Mouse (Mus musculus) stomach, embryonic 15.5 days (tissue): ENCODE data around the gene Rbms1. TPM values are rescaled to one million over a fixed set of nuclear protein-coding genes. Genes with fewer than 3 reads are reported as not detected.

Experiments used
- ATAC-seq: fragments of 200-750 bp; cut with Nextera tagmentation; 2 replicates; pipeline ENCODE4 v1.8.0; 2017; ENCODE audit warnings: low read depth, moderate number of reproducible peaks, moderate TSS enrichment; ENCODE audit not compliant: insufficient read depth, low FRiP score
- H3K27ac ChIP-seq: fragments of 300-500 bp; sonication (generic); 2 replicates; pipeline ENCODE4 v1.5.1; 2015; ENCODE audit warnings: mild to moderate bottlenecking, inconsistent platforms
- H3K27me3 ChIP-seq: fragments of 300-500 bp; sonication (generic); replicated peaks from 2 replicates; pipeline ENCODE4 v1.6.1; 2015; ENCODE audit warnings: inconsistent platforms
- H3K36me3 ChIP-seq: fragments of 300-500 bp; sonication (generic); 2 replicates; pipeline ENCODE4 v1.6.1; 2015; ENCODE audit warnings: inconsistent platforms
- H3K4me1 ChIP-seq: fragments of 300-500 bp; sonication (generic); 2 replicates; pipeline ENCODE4 v1.6.1; 2015; ENCODE audit warnings: inconsistent platforms
- H3K4me2 ChIP-seq: fragments of 300-500 bp; sonication (generic); 2 replicates; pipeline ENCODE4 v1.6.1; 2015; ENCODE audit warnings: mild to moderate bottlenecking, inconsistent platforms
- H3K4me3 ChIP-seq: fragments of 300-500 bp; sonication (generic); replicated peaks from 2 replicates; pipeline ENCODE4 v1.5.1; 2015; ENCODE audit warnings: inconsistent platforms
- H3K9ac ChIP-seq: fragments of 300-500 bp; sonication (generic); 2 replicates; pipeline ENCODE4 v1.6.1; 2015; ENCODE audit warnings: inconsistent platforms
- H3K9me3 ChIP-seq: fragments of 300-500 bp; sonication (generic); 2 replicates; pipeline ENCODE4 v1.6.1; 2016; ENCODE audit warnings: inconsistent platforms
- WGBS: fragments of 180-500 bp; shearing (Covaris S2); methylation state at CpG from one replicate; pipeline ENCODE4 v1.1.7; 2015; 5-methylcytosine and 5-hydroxymethylcytosine counted together
- polyA plus RNA-seq: library from polyadenylated mRNA; unstranded; fragments of >200 nt; fragmentation: Nextera tagmentation; extraction: Ambion mirVana; gene quantifications from 2 replicates; pipeline ENCODE4 v1.2.1, GENCODE M21; 2015

The Rbms1 gene
- polyA plus RNA-seq, 1 experiment from 2014 or later: 130 TPM

DNA sequence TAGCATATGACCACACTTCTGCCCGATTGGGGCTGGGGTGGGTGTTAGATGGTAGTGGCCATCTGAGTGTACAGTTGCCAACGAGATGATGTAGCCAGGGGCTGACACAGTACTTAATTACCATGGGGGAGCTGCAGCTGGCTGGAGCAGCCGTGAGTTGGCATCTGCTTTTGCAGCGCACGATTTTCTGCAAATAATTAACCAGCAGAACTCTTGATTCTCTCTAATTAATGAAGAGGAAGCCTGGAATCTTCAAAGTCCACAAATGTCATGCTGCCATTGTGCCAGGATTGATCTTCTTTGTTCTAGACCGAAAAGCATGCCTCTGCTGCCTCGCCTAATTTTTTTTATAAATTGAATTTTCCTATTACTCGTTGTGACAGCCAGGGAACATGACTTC, 249.1 kb downstream of the Rbms1 start:
- Histone ChIP-seq H3K9ac (no peak overlapping the region), H3K4me2 (no peak overlapping the region), H3K4me3 (no peak overlapping the region), H3K36me3 (no peaks in the 10 kb centered on the region), H3K4me1 (peaks cover 10% of the 10 kb centered on the region; the same call in 1 of the 2 replicates), H3K9me3 (no peaks in the 10 kb centered on the region), H3K27me3 (no peaks in the 10 kb centered on the region), H3K27ac (no peak overlapping the region)
- no peak for ATAC-seq
- 41% methylated on average over 8 of the region's 8 CpGs for WGBS

DNA sequence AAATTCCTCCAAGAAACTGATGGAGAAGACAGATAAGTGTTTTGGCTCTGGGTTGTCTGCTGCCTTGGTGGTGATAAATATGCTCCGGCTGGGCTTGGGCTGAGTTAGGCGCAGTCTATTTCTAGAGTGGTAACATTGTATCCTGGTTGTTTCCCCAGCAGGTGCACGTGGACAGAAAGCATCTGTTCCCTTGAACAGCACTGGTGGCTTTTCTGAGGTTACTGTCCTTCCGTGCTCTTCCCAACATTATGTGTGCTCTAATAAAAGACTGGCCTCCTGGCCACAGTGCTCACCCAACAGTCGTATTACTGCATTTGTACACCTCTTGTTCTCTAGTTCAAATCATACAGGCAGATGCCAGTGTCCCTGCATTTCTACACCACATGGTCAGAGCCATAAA, 250.1 kb downstream of the Rbms1 start:
- WGBS: 74% methylated on average over 5 of the region's 5 CpGs
- Histone ChIP-seq H3K27ac (no peak overlapping the region), H3K9ac (no peak overlapping the region), H3K27me3 (no peaks in the 10 kb centered on the region), H3K9me3 (no peaks in the 10 kb centered on the region), H3K4me3 (no peak overlapping the region), H3K4me1 (peaks cover 10% of the 10 kb centered on the region; the same call in 1 of the 2 replicates), H3K36me3 (no peaks in the 10 kb centered on the region), H3K4me2 (no peak overlapping the region)
- ATAC-seq: no peak

DNA sequence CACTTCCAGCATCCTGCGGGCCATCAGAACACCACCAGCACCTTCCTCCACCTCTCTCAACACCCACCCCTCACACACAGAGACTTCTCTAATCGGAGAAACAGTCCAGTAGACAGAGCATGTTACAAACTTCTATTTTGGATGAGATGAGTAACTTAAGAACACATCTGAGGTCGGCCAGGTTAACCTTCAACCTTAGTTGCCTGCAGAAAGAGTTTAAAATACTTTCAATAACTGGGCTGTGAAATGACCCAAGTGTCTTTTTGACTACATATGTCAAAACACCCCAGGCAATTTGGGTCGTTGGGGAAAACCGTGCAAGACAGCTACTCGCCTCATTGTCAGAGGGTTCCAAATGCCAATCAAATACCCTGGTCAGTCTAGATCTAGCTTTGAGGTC, 250.5 kb downstream of the Rbms1 start:
- no peak overlapping the region for H3K4me2 ChIP-seq
- H3K9me3 ChIP-seq: no peaks in the 10 kb centered on the region
- H3K27ac ChIP-seq: no peak overlapping the region
- no peaks in the 10 kb centered on the region for H3K36me3 ChIP-seq
- no peak overlapping the region for H3K9ac ChIP-seq
- no peaks in the 10 kb centered on the region for H3K27me3 ChIP-seq
- ATAC-seq: no peak
- H3K4me1 ChIP-seq: peaks cover 10% of the 10 kb centered on the region; the same call in 1 of the 2 replicates
- 67% methylated on average over 6 of the region's 6 CpGs for WGBS
- H3K4me3 ChIP-seq: no peak overlapping the region

DNA sequence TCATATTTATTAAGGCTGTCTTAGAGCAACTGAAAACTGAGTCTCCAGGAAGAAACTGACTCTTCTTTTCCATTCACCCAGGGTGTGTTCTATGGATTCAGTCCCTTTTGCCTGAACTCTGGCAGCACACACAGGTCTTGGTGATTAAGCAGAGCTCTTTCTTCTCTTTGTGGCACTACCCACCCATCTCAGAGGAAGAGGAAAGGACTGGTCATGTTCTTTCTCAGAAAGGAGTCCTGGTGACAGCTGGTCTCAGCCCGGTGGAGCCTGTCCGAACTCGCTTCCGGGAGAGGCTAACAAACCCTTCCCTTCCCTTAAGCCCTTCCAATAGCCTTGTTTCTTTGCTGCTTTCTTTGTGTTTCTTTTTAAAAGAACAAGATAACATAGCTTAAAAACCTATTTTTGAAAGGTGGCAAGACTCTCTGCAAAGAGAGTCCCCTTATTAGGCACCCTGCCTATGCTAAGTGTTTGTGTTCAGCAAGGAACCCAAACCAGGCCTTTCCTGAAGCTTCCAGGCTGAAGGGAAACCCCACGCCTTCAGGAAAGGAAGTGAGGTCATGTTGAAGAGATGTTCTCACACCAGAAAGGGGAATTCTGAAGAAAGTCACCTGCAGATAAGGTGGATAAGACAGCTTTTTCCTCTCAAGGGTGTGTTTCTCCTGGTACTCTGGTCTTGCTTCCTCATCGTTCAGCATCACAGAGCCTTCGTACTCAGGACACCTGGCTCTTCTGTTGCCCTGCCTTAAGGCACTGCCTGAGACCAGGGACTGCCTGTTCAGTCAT, 251.7 kb downstream of the Rbms1 start:
- Histone ChIP-seq H3K36me3 (no peaks in the 10 kb centered on the region), H3K9me3 (no peaks in the 10 kb centered on the region), H3K4me1 (peaks cover 10% of the 10 kb centered on the region; the same call in 1 of the 2 replicates), H3K27me3 (no peaks in the 10 kb centered on the region), H3K27ac (peak overlapping the region; percentile 61), H3K9ac (no peak overlapping the region), H3K4me3 (no peak overlapping the region), H3K4me2 (no peak overlapping the region)
- ATAC-seq: no peak
- WGBS: 68% methylated on average over 7 of the region's 7 CpGs

DNA sequence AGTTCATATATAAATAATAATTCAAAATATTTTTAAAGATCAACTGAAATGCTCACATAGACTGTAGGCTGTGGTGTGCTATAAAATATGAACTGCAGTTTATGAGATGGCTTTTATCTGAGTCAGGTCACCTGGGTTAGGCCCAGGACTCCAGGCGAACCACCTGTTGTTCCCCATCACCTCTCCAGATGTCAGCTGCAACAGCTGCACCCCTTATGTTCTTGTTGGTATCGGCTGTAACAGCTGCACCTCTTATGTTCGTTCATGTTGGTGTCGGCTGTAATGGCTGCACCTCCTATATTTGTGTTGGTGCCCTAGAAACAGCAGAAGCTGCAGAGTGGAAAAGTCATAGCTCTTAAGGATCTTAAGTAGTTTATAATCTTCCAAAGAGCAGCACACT, 252.7 kb downstream of the Rbms1 start:
- no peak overlapping the region for H3K4me2 ChIP-seq
- H3K27me3 ChIP-seq: no peaks in the 10 kb centered on the region
- H3K4me3 ChIP-seq: no peak overlapping the region
- H3K4me1 ChIP-seq: peaks cover 10% of the 10 kb centered on the region; the same call in 1 of the 2 replicates
- peak overlapping the region; percentile 61 for H3K27ac ChIP-seq
- no peak for ATAC-seq
- H3K9ac ChIP-seq: no peak overlapping the region
- WGBS: 80% methylated on average over 4 of the region's 4 CpGs
- H3K36me3 ChIP-seq: no peaks in the 10 kb centered on the region
- no peaks in the 10 kb centered on the region for H3K9me3 ChIP-seq

DNA sequence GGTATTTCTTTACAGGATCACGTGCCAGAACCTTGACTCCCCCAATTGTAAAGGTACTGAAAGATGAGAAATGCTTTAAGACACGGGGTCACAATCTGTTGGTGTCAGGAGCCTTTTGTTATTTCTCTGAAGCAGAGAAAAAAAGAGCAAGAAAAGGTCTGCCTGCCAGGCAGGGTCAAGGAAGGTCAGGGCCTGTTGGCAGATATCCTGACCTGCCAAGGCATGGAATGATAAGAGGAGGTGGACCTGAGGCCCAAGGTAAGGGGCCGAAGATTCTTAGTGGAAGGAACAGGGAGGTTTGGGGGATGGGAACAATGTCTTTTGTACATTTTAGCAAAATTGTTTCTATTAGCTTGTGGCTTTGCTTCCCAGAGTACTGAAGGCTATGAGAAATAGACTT, 254.3 kb downstream of the Rbms1 start:
- no peaks in the 10 kb centered on the region for H3K27me3 ChIP-seq
- WGBS: 26% methylated on average over 3 of the region's 3 CpGs
- no peaks in the 10 kb centered on the region for H3K9me3 ChIP-seq
- H3K36me3 ChIP-seq: no peaks in the 10 kb centered on the region
- no peak overlapping the region for H3K4me3 ChIP-seq
- H3K4me2 ChIP-seq: no peak overlapping the region
- H3K4me1 ChIP-seq: peaks cover 2% of the 10 kb centered on the region; the same call in 1 of the 2 replicates
- no peak overlapping the region for H3K9ac ChIP-seq
- H3K27ac ChIP-seq: no peak overlapping the region
- no peak for ATAC-seq

DNA sequence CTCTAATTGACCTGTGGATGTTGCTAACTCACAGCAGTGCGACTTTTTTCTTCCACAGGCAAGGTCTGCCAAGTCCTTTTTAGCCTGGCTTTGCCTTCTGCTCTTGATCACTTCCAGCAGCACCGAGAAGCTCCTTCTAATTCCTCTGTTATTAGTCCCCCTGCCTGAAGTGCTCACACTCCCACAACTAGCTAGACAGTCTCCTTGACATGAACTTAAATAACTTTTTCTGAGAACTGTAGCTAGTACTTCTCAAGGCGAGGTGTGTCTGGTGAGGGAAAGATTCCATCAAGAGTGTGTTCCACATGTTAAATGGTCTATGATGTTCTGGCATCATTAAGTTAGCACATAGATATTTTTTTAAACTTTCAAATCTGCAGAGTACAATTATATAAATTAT, 256.1 kb downstream of the Rbms1 start:
- WGBS: 64% methylated on average over 3 of the region's 3 CpGs
- no peaks in the 10 kb centered on the region for H3K27me3 ChIP-seq
- no peak overlapping the region for H3K27ac ChIP-seq
- no peaks in the 10 kb centered on the region for H3K9me3 ChIP-seq
- H3K4me3 ChIP-seq: no peak overlapping the region
- no peak overlapping the region for H3K9ac ChIP-seq
- no peak for ATAC-seq
- peaks cover 2% of the 10 kb centered on the region; the same call in 1 of the 2 replicates for H3K4me1 ChIP-seq
- H3K4me2 ChIP-seq: no peak overlapping the region
- H3K36me3 ChIP-seq: no peaks in the 10 kb centered on the region

DNA sequence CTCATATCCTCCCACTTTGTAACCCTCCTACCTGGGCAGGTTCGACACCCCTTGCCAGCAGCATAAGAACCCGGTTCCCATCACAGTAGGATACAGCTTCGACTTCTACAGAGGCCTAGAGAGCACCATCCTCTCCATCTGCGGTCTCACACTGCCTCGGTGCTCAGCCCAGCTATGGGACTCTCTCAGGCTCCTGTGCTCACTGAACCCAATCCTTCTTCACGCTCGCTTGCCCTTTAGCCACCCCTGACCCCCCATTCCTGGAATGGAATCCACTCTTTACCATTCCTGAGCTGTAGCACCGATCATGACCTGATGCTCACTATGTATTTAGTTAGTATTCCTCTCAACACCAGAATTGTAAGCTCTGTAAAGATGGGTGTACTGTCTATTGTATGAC, 257.6 kb downstream of the Rbms1 start:
- Histone ChIP-seq H3K4me1 (peaks cover 2% of the 10 kb centered on the region; the same call in 1 of the 2 replicates), H3K4me3 (no peak overlapping the region), H3K4me2 (no peak overlapping the region), H3K9ac (no peak overlapping the region), H3K36me3 (no peaks in the 10 kb centered on the region), H3K9me3 (no peaks in the 10 kb centered on the region), H3K27ac (no peak overlapping the region), H3K27me3 (no peaks in the 10 kb centered on the region)
- 89% methylated on average over 8 of the region's 8 CpGs for WGBS
- ATAC-seq: no peak

DNA sequence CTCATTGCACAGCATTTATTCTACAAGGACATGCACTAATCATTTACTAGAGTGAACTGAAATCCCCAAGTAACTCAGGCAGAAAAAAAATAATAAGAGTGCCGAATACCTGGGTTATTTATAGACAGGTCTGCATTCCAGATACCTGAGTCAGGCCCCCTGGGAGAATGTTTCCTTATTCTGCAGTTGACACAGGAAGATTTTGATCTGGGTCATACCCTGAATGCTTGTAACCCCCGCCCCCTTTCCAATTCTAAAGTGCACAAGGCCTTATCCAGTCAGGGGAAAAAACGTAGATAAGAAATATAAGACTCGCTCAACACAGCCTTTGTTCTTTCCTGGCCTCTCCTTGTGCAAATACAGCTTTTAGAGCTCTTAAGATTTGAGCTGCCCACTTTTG, 259.7 kb downstream of the Rbms1 start:
- Histone ChIP-seq H3K9ac (no peak overlapping the region), H3K4me2 (no peak overlapping the region), H3K27me3 (no peaks in the 10 kb centered on the region), H3K27ac (peak overlapping the region; percentile 77), H3K9me3 (no peaks in the 10 kb centered on the region), H3K36me3 (no peaks in the 10 kb centered on the region), H3K4me3 (no peak overlapping the region), H3K4me1 (peaks cover 4% of the 10 kb centered on the region)
- ATAC-seq: peak; percentile 95
- 33% methylated on average over 4 of the region's 4 CpGs for WGBS

DNA sequence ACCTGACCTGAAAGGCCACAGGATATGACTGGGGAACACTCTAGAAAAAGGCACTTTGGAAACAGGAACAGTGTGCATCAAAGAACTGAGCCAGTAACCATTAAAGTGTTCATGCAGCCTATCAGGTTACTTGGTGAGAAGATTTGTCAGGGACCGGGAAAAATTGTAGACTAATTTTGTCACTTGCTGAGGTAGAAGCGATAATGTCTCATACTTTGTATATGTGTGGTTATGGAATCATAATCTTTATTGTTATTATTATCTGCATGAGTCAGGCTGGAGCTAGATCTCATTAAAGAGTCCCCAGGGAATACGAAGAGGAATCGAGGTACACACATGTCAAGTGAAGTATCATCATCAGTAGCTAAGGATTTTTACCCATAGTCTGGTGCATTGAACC, 262.0 kb downstream of the Rbms1 start:
- no peak for ATAC-seq
- Histone ChIP-seq H3K4me2 (no peak overlapping the region), H3K27ac (no peak overlapping the region), H3K4me3 (no peak overlapping the region), H3K9me3 (no peaks in the 10 kb centered on the region), H3K9ac (no peak overlapping the region), H3K27me3 (no peaks in the 10 kb centered on the region), H3K4me1 (peaks cover 11% of the 10 kb centered on the region), H3K36me3 (no peaks in the 10 kb centered on the region)
- WGBS: 80% methylated on average over 4 of the region's 4 CpGs
